Mouse (Mus musculus) bone marrow macrophage, adult 2 months (primary cell): Measurements from ENCODE around the gene Apbb2.

Source experiments
- CTCF ChIP-seq: IDR thresholded peaks from 2 replicates; pipeline ENCODE4 v1.5.1; 2012; ENCODE audit warnings: low read depth, mild to moderate bottlenecking, low read length, moderate library complexity
- POLR2A ChIP-seq: IDR thresholded peaks from 2 replicates; pipeline ENCODE4 v1.6.1; 2012; ENCODE audit warnings: mild to moderate bottlenecking, low read depth, low read length, borderline replicate concordance

DNA sequence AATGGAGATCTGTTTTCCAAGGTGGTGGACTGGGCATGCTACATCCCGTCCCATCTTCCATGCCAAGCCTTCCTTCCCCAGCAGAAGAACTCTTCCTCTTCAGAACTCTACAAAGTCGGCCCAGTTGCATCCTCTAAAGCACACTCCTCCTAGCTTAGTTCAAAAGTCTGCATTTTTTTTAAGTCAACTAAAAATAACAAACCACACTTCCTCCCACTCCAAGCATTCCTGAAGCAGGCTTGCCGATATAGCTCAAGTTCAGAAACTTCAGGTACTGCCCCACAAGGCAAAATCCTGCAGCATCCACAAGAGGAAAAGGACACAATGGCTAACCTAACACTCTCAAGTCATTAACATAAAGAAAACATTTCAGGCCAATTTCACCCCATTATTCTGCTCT is 4.9 kb downstream of the Apbb2 start:
- TF ChIP-seq POLR2A: no peak
- no peak for TF ChIP-seq CTCF
